Mouse (Mus musculus): Measurements from ENCODE around the gene Cldn15. TPM values are rescaled to one million over a fixed set of nuclear protein-coding genes. Genes with fewer than 3 reads are reported as not detected.

The Cldn15 gene
- total and polyA plus RNA-seq, 3 experiments = 1.2 to 2.1 TPM; not detected in 1

DNA sequence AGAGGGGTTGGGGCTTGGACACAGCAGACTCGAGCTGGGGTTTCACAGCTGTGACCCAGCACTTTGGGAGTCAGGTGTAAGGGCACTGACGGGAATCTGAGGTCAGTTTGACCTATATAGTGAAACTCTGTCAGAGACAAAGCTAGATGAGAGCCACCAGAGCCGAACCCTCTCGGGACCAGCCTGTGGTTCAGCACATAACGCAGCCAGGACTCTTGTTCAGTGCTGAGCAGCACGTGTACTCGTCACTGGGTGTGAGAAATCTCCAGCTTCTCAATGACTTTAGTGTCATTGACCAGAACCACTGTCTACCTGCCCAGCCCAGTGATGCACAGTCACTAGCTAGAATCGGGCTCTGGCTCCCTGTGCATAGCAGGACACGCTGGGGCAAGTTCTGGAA is 43.6 kb upstream of the Cldn15 start:
- peaks cover 2 to 3% of the 10 kb centered on the region in 2 experiments; a peak in 2 of 4 replicates for H3K4me1 ChIP-seq (ENCODE audit: control insufficient read depth in 1 of 2, insufficient read depth in 2 of 2, low read length in 2 of 2)
- no peaks in the 10 kb centered on the region for H3K9me3 ChIP-seq (replicated peaks; ENCODE audit: insufficient read depth, low read length)
- no peak overlapping the region for H3K4me3 ChIP-seq (ENCODE audit: control insufficient read depth in 1 of 2, insufficient read depth in 1 of 2, low read depth in 2 of 2, low read length in 2 of 2)
- no peak overlapping the region for H3K9ac ChIP-seq (ENCODE audit: control insufficient read depth, low read depth, low read length, poor library complexity, severe bottlenecking)
- H3K27me3 ChIP-seq (ENCODE audit: control insufficient read depth in 1 of 2, insufficient read depth in 2 of 2, low read length in 2 of 2) = no peaks in the 10 kb centered on the region
- H3K36me3 ChIP-seq (ENCODE audit: control insufficient read depth in 1 of 2, insufficient read depth in 2 of 2, low read length in 2 of 2) = no peaks in the 10 kb centered on the region; a peak in 1 of 4 replicates
- no peak for DNase-seq (ENCODE audit: low read depth, low spot score)
- H3K27ac ChIP-seq (ENCODE audit: control insufficient read depth, low read depth, low read length) = no peak overlapping the region
- TF ChIP-seq EP300 (IDR thresholded peaks at IDR 0.05; ENCODE audit: low read depth in 1 of 2, low read length in 2 of 2) (no peak), E2F4 (IDR thresholded peaks at IDR 0.05; ENCODE audit: borderline replicate concordance, low read depth, low read length) (no peak), RAD21 (IDR thresholded peaks at IDR 0.05; ENCODE audit: low read depth, low read length) (no peak), TAL1 (IDR thresholded peaks at IDR 0.05; ENCODE audit: low read length) (no peak)
- peaks cover 11% of the 10 kb centered on the region for H3K79me2 ChIP-seq (ENCODE audit: control insufficient read depth, insufficient read depth, low read length, poor library complexity)

GRCm38 (mm10) chr5:136923751-136924478 is 42.5 kb upstream of the Cldn15 start:
- no peaks in the 10 kb centered on the region; a peak in 1 of 4 replicates for H3K36me3 ChIP-seq (ENCODE audit: control insufficient read depth in 1 of 2, insufficient read depth in 2 of 2, low read length in 2 of 2)
- no peak overlapping the region for H3K4me3 ChIP-seq (ENCODE audit: control insufficient read depth in 1 of 2, insufficient read depth in 1 of 2, low read depth in 2 of 2, low read length in 2 of 2)
- H3K9ac ChIP-seq (ENCODE audit: control insufficient read depth, low read depth, low read length, poor library complexity, severe bottlenecking) = no peak overlapping the region
- H3K27me3 ChIP-seq (ENCODE audit: control insufficient read depth in 1 of 2, insufficient read depth in 2 of 2, low read length in 2 of 2) = no peaks in the 10 kb centered on the region
- no peak for DNase-seq (ENCODE audit: low read depth, low spot score)
- peaks cover 11% of the 10 kb centered on the region for H3K79me2 ChIP-seq (ENCODE audit: control insufficient read depth, insufficient read depth, low read length, poor library complexity)
- H3K4me1 ChIP-seq (ENCODE audit: control insufficient read depth in 1 of 2, insufficient read depth in 2 of 2, low read length in 2 of 2) = peaks cover 2 to 3% of the 10 kb centered on the region in 2 experiments; a peak in 2 of 4 replicates
- no peak overlapping the region for H3K27ac ChIP-seq (ENCODE audit: control insufficient read depth, low read depth, low read length)
- H3K9me3 ChIP-seq (replicated peaks; ENCODE audit: insufficient read depth, low read length) = no peaks in the 10 kb centered on the region
- TF ChIP-seq RCOR1 (IDR thresholded peaks at IDR 0.05; ENCODE audit: low read depth, low read length) (no peak), NELFE (IDR thresholded peaks at IDR 0.05; ENCODE audit: low read depth, low read length) (no peak), GABPA (IDR thresholded peaks at IDR 0.05; ENCODE audit: low read depth, low read length) (no peak), SIN3A (IDR thresholded peaks at IDR 0.05; ENCODE audit: low read length) (no peak), POLR2AphosphoS2 (IDR thresholded peaks at IDR 0.05; ENCODE audit: low read length) (no peak), KAT2A (conservative IDR thresholded peaks at IDR 0.05; ENCODE audit: low read depth, low read length) (no peak), BHLHE40 (IDR thresholded peaks at IDR 0.05; ENCODE audit: borderline replicate concordance, low read depth, low read length) (no peak), ELF1 (IDR thresholded peaks at IDR 0.05; ENCODE audit: low read depth, low read length) (no peak), MEF2A (IDR thresholded peaks at IDR 0.05; ENCODE audit: extremely low read depth, insufficient replicate concordance, low read depth, low read length, poor library complexity, severe bottlenecking) (no peak), RAD21 (IDR thresholded peaks at IDR 0.05; ENCODE audit: low read depth, low read length) (no peak), ZC3H11A (IDR thresholded peaks at IDR 0.05; ENCODE audit: low read depth, low read length) (no peak), JUND (IDR thresholded peaks at IDR 0.05; ENCODE audit: low read depth, low read length) (no peak), ZNF384 (IDR thresholded peaks at IDR 0.05; ENCODE audit: low read depth, low read length) (no peak), NRF1 (IDR thresholded peaks at IDR 0.05; ENCODE audit: insufficient read depth, low read depth, low read length, poor library complexity, severe bottlenecking) (no peak), TBP (IDR thresholded peaks at IDR 0.05; ENCODE audit: low read depth, low read length) (no peak), CHD1 (IDR thresholded peaks at IDR 0.05; ENCODE audit: low read depth, low read length) (no peak), USF2 (IDR thresholded peaks at IDR 0.05; ENCODE audit: borderline replicate concordance in 1 of 2, insufficient read depth in 1 of 2, low read depth in 1 of 2, low read length in 2 of 2) (no peak)

Data from MEL (cell line).